Mouse (Mus musculus) embryonic facial prominence, embryonic 14.5 days (tissue): ENCODE measurements around the gene Sft2d2. TPM values are rescaled to one million over a fixed set of nuclear protein-coding genes. Genes with fewer than 3 reads are reported as not detected.
A peak's percentile ranks its signal among the peaks of the same experiment; 100 is the strongest.

Experiments used
- ATAC-seq: fragments of 200-750 bp; cut with Nextera tagmentation; 2 replicates; pipeline ENCODE4 v1.8.0; 2017; ENCODE audit warnings: low read depth, moderate number of reproducible peaks, moderate TSS enrichment
- DNase-seq: peaks from one replicate; pipeline ENCODE4 v3.0.0-alpha.2; 2015; ENCODE audit warnings: low spot score
- H3K27ac ChIP-seq: fragments of 300-500 bp; sonication (generic); replicated peaks from 2 replicates; pipeline ENCODE4 v1.5.1; 2014; ENCODE audit warnings: low read depth, mild to moderate bottlenecking, low read length, moderate library complexity
- H3K27me3 ChIP-seq: fragments of 300-500 bp; sonication (generic); replicated peaks from 2 replicates; pipeline ENCODE4 v1.6.1; 2014; ENCODE audit warnings: low read length; ENCODE audit not compliant: control insufficient read depth, insufficient read depth
- H3K36me3 ChIP-seq: fragments of 300-500 bp; sonication (generic); 2 replicates; pipeline ENCODE4 v1.6.1; 2014; ENCODE audit warnings: low read length, mixed read lengths; ENCODE audit not compliant: control insufficient read depth, insufficient read depth
- H3K4me1 ChIP-seq: fragments of 300-500 bp; sonication (generic); 2 replicates; pipeline ENCODE4 v1.6.1; 2014; ENCODE audit warnings: antibody characterized with exemption, low read length; ENCODE audit not compliant: control insufficient read depth, insufficient read depth
- H3K4me2 ChIP-seq: fragments of 300-500 bp; sonication (generic); 2 replicates; pipeline ENCODE4 v1.6.1; 2014; ENCODE audit warnings: low read depth, mild to moderate bottlenecking, low read length, moderate library complexity, mixed read lengths
- H3K4me3 ChIP-seq: fragments of 300-500 bp; sonication (generic); 2 replicates; pipeline ENCODE4 v1.5.1; 2014; ENCODE audit warnings: low read depth, mild to moderate bottlenecking, low read length
- H3K9ac ChIP-seq: fragments of 300-500 bp; sonication (generic); 2 replicates; pipeline ENCODE4 v1.6.1; 2014; ENCODE audit warnings: low read depth, mild to moderate bottlenecking, low read length, moderate library complexity, mixed read lengths
- H3K9me3 ChIP-seq: fragments of 300-500 bp; sonication (generic); 2 replicates; pipeline ENCODE4 v1.6.1; 2016; ENCODE audit warnings: low read length; ENCODE audit not compliant: control insufficient read depth
- WGBS: fragments of 180-500 bp; shearing (Covaris S2); extraction: QIAGEN DNeasy Blood & Tissue Kit; methylation state at CpG from one replicate; pipeline ENCODE4 v1.1.7; 2014; 5-methylcytosine and 5-hydroxymethylcytosine counted together
- polyA plus RNA-seq: library from polyadenylated mRNA; unstranded; fragments of >200 nt; fragmentation: Nextera tagmentation; extraction: Ambion mirVana; gene quantifications from 2 replicates; pipeline ENCODE4 v1.2.1, GENCODE M21; 2014

Sft2d2 gene
- polyA plus RNA-seq, 1 experiment from 2014 or later, result 21.3 TPM

DNA sequence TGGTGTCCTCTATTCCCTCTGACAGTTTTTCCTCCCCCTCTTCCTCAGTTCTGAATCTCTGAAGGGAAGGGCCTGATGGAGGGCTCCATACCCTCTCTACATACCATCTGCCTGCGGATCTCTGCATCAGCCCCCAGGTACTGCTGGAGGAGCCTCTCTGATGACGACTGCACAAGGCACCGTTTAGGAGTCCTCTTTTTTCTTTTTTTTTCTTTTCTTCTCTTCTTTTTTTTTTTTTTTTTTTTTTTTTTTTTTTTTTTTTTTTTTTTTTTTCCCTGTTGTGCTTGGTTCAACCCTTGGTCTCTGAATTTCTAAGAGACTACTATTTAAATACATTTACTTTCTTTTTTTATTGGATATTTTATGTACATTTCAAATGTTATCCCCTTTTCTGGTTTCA is 24.8 kb downstream of the Sft2d2 start:
- Histone ChIP-seq H3K4me1 (no peaks in the 10 kb centered on the region), H3K27ac (no peak overlapping the region), H3K9me3 (no peaks in the 10 kb centered on the region), H3K36me3 (no peaks in the 10 kb centered on the region), H3K4me2 (no peak overlapping the region), H3K27me3 (no peaks in the 10 kb centered on the region), H3K4me3 (no peak overlapping the region), H3K9ac (no peak overlapping the region)
- DNase-seq (no peak), ATAC-seq (no peak)
- WGBS, result 81% methylated on average over 3 of the region's 3 CpGs

- 55% methylated on average over 6 of the region's 6 CpGs for WGBS
- ATAC-seq, result 0 out of 2 replicates have a peak, but pooled peaks have one; percentile 41
Measured at GRCm38 (mm10) chr1:165164920-165165319, 29.3 kb downstream of the Sft2d2 start.

GRCm38 (mm10) chr1:165160723-165161405 is 33.4 kb downstream of the Sft2d2 start, which contains the start of gene Tbx19:
Tbx19 (minus strand) TSS chr1:165160773.
- WGBS, result 83% methylated on average over 8 of the region's 8 CpGs
- Histone ChIP-seq H3K4me1 (no peaks in the 10 kb centered on the region), H3K4me3 (no peak within 1 kb of the TSS), H3K36me3 (no peaks in the 10 kb centered on the region), H3K4me2 (no peak within 1 kb of the TSS), H3K27ac (no peak within 1 kb of the TSS), H3K9ac (no peak within 1 kb of the TSS), H3K9me3 (no peaks in the 10 kb centered on the region), H3K27me3 (no peaks in the 10 kb centered on the region)
- ATAC-seq, result no peak
- no peak for DNase-seq

More at GRCm38 (mm10) chr1:165164920-165165319, 29.3 kb downstream of the Sft2d2 start:
- Histone ChIP-seq H3K27ac (no peak overlapping the region), H3K36me3 (no peaks in the 10 kb centered on the region), H3K4me3 (no peak overlapping the region), H3K27me3 (no peaks in the 10 kb centered on the region), H3K9me3 (no peaks in the 10 kb centered on the region), H3K9ac (no peak overlapping the region), H3K4me2 (no peak overlapping the region), H3K4me1 (no peaks in the 10 kb centered on the region)
- DNase-seq, result no peak

DNA sequence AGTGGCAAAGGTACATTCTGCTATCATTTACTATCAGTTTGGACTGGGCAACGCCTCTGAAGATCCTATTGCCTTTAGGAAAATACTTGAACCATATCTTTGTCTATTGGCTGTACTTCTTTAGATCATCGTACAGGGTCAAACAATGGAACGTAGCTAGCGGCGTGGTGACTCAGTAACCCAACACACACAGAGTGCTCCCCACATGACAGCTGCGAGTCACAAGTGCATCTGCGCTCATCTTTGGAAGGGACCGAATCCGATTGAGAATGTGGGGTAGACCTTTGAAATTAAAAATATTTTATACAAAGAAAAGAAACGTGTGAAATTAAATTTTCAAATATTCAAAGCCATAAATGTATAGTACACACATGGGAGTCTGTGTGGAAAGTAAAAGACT is 35.4 kb downstream of the Sft2d2 start:
- DNase-seq, result no peak
- WGBS, result 72% methylated on average over 10 of the region's 10 CpGs
- H3K4me1 ChIP-seq, result no peaks in the 10 kb centered on the region
- H3K9ac ChIP-seq, result no peak overlapping the region
- H3K36me3 ChIP-seq, result no peaks in the 10 kb centered on the region
- no peak for ATAC-seq
- H3K9me3 ChIP-seq, result no peaks in the 10 kb centered on the region
- no peak overlapping the region for H3K27ac ChIP-seq
- no peak overlapping the region for H3K4me2 ChIP-seq
- no peak overlapping the region for H3K4me3 ChIP-seq
- H3K27me3 ChIP-seq, result no peaks in the 10 kb centered on the region

DNA sequence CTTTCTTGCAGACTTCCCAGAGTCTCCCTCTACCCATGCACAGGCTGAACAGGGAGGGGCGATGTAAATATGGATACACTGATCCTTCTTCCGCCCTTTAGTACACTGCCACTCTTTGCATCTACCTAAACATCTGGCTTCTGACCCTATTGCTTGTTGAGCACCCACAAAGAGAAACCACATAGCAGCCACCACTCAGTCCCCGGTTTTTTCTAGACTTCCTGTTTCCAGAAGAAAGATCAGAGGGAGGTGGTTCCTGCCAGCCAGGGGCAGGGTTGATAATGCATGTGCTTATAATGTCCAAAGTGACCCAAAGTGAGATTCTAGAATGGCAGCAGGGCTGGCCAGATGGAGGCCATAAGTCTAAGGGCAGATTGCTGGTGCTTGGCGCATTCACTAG is 40.1 kb downstream of the Sft2d2 start:
- ATAC-seq (no peak), DNase-seq (no peak)
- no peaks in the 10 kb centered on the region for H3K27me3 ChIP-seq
- no peak overlapping the region for H3K27ac ChIP-seq
- no peaks in the 10 kb centered on the region for H3K9me3 ChIP-seq
- no peak overlapping the region for H3K4me2 ChIP-seq
- H3K4me3 ChIP-seq, result no peak overlapping the region
- 80% methylated on average over 4 of the region's 4 CpGs for WGBS
- no peaks in the 10 kb centered on the region for H3K4me1 ChIP-seq
- no peak overlapping the region for H3K9ac ChIP-seq
- no peaks in the 10 kb centered on the region for H3K36me3 ChIP-seq

- DNase-seq (no peak), ATAC-seq (no peak)
- Histone ChIP-seq H3K36me3 (no peaks in the 10 kb centered on the region), H3K27me3 (no peaks in the 10 kb centered on the region), H3K4me3 (no peak overlapping the region), H3K9me3 (no peaks in the 10 kb centered on the region), H3K4me1 (no peaks in the 10 kb centered on the region), H3K4me2 (no peak overlapping the region), H3K27ac (no peak overlapping the region), H3K9ac (no peak overlapping the region)
- WGBS, result 74% methylated on average over 8 of the region's 8 CpGs
Measured at GRCm38 (mm10) chr1:165151216-165151615, 43.0 kb downstream of the Sft2d2 start.

GRCm38 (mm10) chr1:165142343-165142916 is 51.8 kb downstream of the Sft2d2 start:
- ATAC-seq, result peak; percentile 91

GRCm38 (mm10) chr1:165140227-165140626 is 54.0 kb downstream of the Sft2d2 start:
- no peaks in the 10 kb centered on the region for H3K9me3 ChIP-seq
- 77% methylated on average over 3 of the region's 3 CpGs for WGBS

More at GRCm38 (mm10) chr1:165142343-165142916, 51.8 kb downstream of the Sft2d2 start:
- H3K4me3 ChIP-seq, result no peak overlapping the region
- H3K4me2 ChIP-seq, result no peak overlapping the region
- H3K9ac ChIP-seq, result no peak overlapping the region
- H3K27ac ChIP-seq, result no peak overlapping the region
- no peaks in the 10 kb centered on the region for H3K4me1 ChIP-seq
- H3K27me3 ChIP-seq, result no peaks in the 10 kb centered on the region
- peak; percentile 86 for DNase-seq
- H3K9me3 ChIP-seq, result no peaks in the 10 kb centered on the region
- WGBS, result 56% methylated on average over 12 of the region's 12 CpGs
- H3K36me3 ChIP-seq, result no peaks in the 10 kb centered on the region

GRCm38 (mm10) chr1:165133858-165134257 is 60.4 kb downstream of the Sft2d2 start:
- DNase-seq, result no peak
- 77% methylated on average over 2 of the region's 2 CpGs for WGBS
- ATAC-seq, result no peak
- H3K4me1 ChIP-seq, result no peaks in the 10 kb centered on the region
- H3K4me3 ChIP-seq, result no peak overlapping the region
- H3K27me3 ChIP-seq, result no peaks in the 10 kb centered on the region
- H3K9ac ChIP-seq, result no peak overlapping the region
- no peaks in the 10 kb centered on the region for H3K36me3 ChIP-seq
- H3K9me3 ChIP-seq, result no peaks in the 10 kb centered on the region
- no peak overlapping the region for H3K27ac ChIP-seq
- no peak overlapping the region for H3K4me2 ChIP-seq

More at GRCm38 (mm10) chr1:165140227-165140626, 54.0 kb downstream of the Sft2d2 start:
- H3K4me3 ChIP-seq, result no peak overlapping the region
- H3K4me2 ChIP-seq, result no peak overlapping the region
- no peaks in the 10 kb centered on the region for H3K27me3 ChIP-seq
- no peak overlapping the region for H3K27ac ChIP-seq
- H3K9ac ChIP-seq, result no peak overlapping the region
- no peaks in the 10 kb centered on the region for H3K4me1 ChIP-seq
- DNase-seq, result no peak
- no peak for ATAC-seq
- H3K36me3 ChIP-seq, result no peaks in the 10 kb centered on the region
